Mouse (Mus musculus) heart, postnatal 14 days (tissue): ENCODE results near the gene Tmem121b. TPM values are rescaled to one million over a fixed set of nuclear protein-coding genes. Genes with fewer than 3 reads are reported as not detected.

Experiments used
- DNase-seq, 2 experiments: peaks; one replicate each; pipeline ENCODE4 v3.0.0; 2021 to 2022
- intact Hi-C: fragments of 180-260 bp; cut with DNase I; formaldehyde crosslinking; loops from one replicate; pipeline ENCODE4 v1.15.1; 2025
- total RNA-seq, 2 experiments: library from RNA; stranded (reverse); gene quantifications; 2 replicates each; pipeline ENCODE4 v1.2.3; 2021

Tmem121b gene
- total RNA-seq, 2 experiments from 2014 or later: 0.05 TPM; not detected in 1

GRCm38 (mm10) chr6:120466609-120467329 is 26.8 kb downstream of the Tmem121b start:
- intact Hi-C loops: no loop called here
- no peak for DNase-seq

GRCm38 (mm10) chr6:120465393-120465792 is 28.2 kb downstream of the Tmem121b start:
- intact Hi-C loops: no loop called here
- DNase-seq: no peak

- intact Hi-C loops: no loop called here
- no peak for DNase-seq
Observed at GRCm38 (mm10) chr6:120464406-120464939, 29.1 kb downstream of the Tmem121b start.

GRCm38 (mm10) chr6:120463884-120464283 is 29.7 kb downstream of the Tmem121b start:
- intact Hi-C loops: no loop called here
- peak in 1 of 2 experiments; percentile 40 for DNase-seq

- peak; percentile 80 to 81 for DNase-seq
- intact Hi-C loops: no loop called here
Observed at GRCm38 (mm10) chr6:120463086-120463871, 30.3 kb downstream of the Tmem121b start, which contains the start of gene Il17ra. Gene Il17ra (plus strand): TSS chr6:120463247.

GRCm38 (mm10) chr6:120462251-120462650 is 31.4 kb downstream of the Tmem121b start:
- no peak for DNase-seq
- intact Hi-C loops: no loop called here

- intact Hi-C loops: no loop called here
- DNase-seq: no peak
Observed at GRCm38 (mm10) chr6:120461217-120461616, 32.4 kb downstream of the Tmem121b start.

GRCm38 (mm10) chr6:120457751-120458150 is 35.9 kb downstream of the Tmem121b start:
- DNase-seq: no peak
- intact Hi-C loops: no loop called here

- intact Hi-C loops: no loop called here
Observed at GRCm38 (mm10) chr6:120457074-120457473, 36.5 kb downstream of the Tmem121b start.

GRCm38 (mm10) chr6:120454627-120455077 is 39.0 kb downstream of the Tmem121b start:
- DNase-seq: no peak

More at GRCm38 (mm10) chr6:120457074-120457473, 36.5 kb downstream of the Tmem121b start:
- no peak for DNase-seq

GRCm38 (mm10) chr6:120453556-120453955 is 40.1 kb downstream of the Tmem121b start:
- no peak for DNase-seq
- intact Hi-C loops: no loop called here

More at GRCm38 (mm10) chr6:120454627-120455077, 39.0 kb downstream of the Tmem121b start:
- intact Hi-C loops: no loop called here

GRCm38 (mm10) chr6:120453103-120453445 is 40.5 kb downstream of the Tmem121b start:
- no peak for DNase-seq
- intact Hi-C loops: no loop called here

- no peak for DNase-seq
- intact Hi-C loops: no loop called here
Observed at GRCm38 (mm10) chr6:120452384-120453102, 41.1 kb downstream of the Tmem121b start.

- intact Hi-C loops: no loop called here
- DNase-seq: no peak
Observed at GRCm38 (mm10) chr6:120450208-120450607, 43.4 kb downstream of the Tmem121b start.

- no peak for DNase-seq
- intact Hi-C loops: no loop called here
Observed at GRCm38 (mm10) chr6:120443363-120444355, 49.9 kb downstream of the Tmem121b start.

GRCm38 (mm10) chr6:120442171-120442749 is 51.3 kb downstream of the Tmem121b start:
- no peak for DNase-seq
- intact Hi-C loops: no loop called here
